Mouse (Mus musculus) adrenal gland, postnatal 4 days (tissue): ENCODE data around the gene Gm38655. TPM values are rescaled to one million over a fixed set of nuclear protein-coding genes. Genes with fewer than 3 reads are reported as not detected.
"Not testable (repeated sequence)": the region's sequence is repeated elsewhere in the genome, so short reads cannot be mapped to it uniquely, and the experiment has no call there.

Source experiments
- DNase-seq, 2 experiments: peaks; one replicate each; pipeline ENCODE4 v3.0.0; 2021 to 2022; ENCODE audit warnings: low spot score in 2 of 2, mixed read lengths in 2 of 2
- long read RNA-seq, 2 experiments: library from polyadenylated mRNA; stranded (forward); transcript quantifications; one replicate each; pipeline ENCODE4 v2.0.0; 2021
- total RNA-seq, 2 experiments: library from RNA; stranded (reverse); gene quantifications; 2 replicates each; pipeline ENCODE4 v1.2.3; 2021

Gm38655 gene
- total RNA-seq, result under 1 TPM; 0.45 to 0.48 TPM
- long read RNA-seq, experiment 1, result 0 reads
- long read RNA-seq, experiment 2, partial matches to known transcripts, result 0 of 1 reads
- long read RNA-seq, experiment 2, other reads (novel, unspliced or antisense), result 0 of 1 reads

- no peak for DNase-seq
Measured at GRCm38 (mm10) chr17:25175411-25175810, at the start of gene Gm38655. TSS of gene Gm38655 (minus strand) at chr17:25175471.

GRCm38 (mm10) chr17:25224586-25225222, 49.4 kb upstream of the Gm38655 start:
- DNase-seq, result no peak

- DNase-seq, result no peak
Measured at GRCm38 (mm10) chr17:25222951-25223601, 47.8 kb upstream of the Gm38655 start.

GRCm38 (mm10) chr17:25222504-25222940, 47.3 kb upstream of the Gm38655 start:
- not testable (repeated sequence) for DNase-seq

GRCm38 (mm10) chr17:25221821-25222503, 46.7 kb upstream of the Gm38655 start:
- peak; percentile 26 to 40 for DNase-seq

- no peak for DNase-seq
Measured at GRCm38 (mm10) chr17:25220746-25221145, 45.5 kb upstream of the Gm38655 start.

GRCm38 (mm10) chr17:25219492-25220295, 44.4 kb upstream of the Gm38655 start:
- DNase-seq, result no peak

- DNase-seq, result no peak
Measured at GRCm38 (mm10) chr17:25218967-25219366, 43.7 kb upstream of the Gm38655 start.

GRCm38 (mm10) chr17:25215431-25215830, 40.2 kb upstream of the Gm38655 start:
- DNase-seq, result no peak

GRCm38 (mm10) chr17:25211705-25212104, 36.4 kb upstream of the Gm38655 start:
- DNase-seq, result no peak

- no peak for DNase-seq
Measured at GRCm38 (mm10) chr17:25210680-25211466, 35.6 kb upstream of the Gm38655 start.

- DNase-seq, result no peak
Measured at GRCm38 (mm10) chr17:25210006-25210405, 34.7 kb upstream of the Gm38655 start.

- no peak for DNase-seq
Measured at GRCm38 (mm10) chr17:25202401-25202800, 27.1 kb upstream of the Gm38655 start.

GRCm38 (mm10) chr17:25189091-25189490, 13.8 kb upstream of the Gm38655 start:
- no peak for DNase-seq

GRCm38 (mm10) chr17:25188150-25189031, 13.1 kb upstream of the Gm38655 start, which contains the start of gene Unkl:
TSS of gene Unkl (plus strand) at chr17:25188397.
- peak; percentile 68 to 73 for DNase-seq

GRCm38 (mm10) chr17:25187784-25188149, 12.5 kb upstream of the Gm38655 start:
- no peak for DNase-seq

GRCm38 (mm10) chr17:25184961-25185360, 9.7 kb upstream of the Gm38655 start:
- no peak for DNase-seq

- DNase-seq, result peak; percentile 95
Measured at GRCm38 (mm10) chr17:25184129-25184691, 8.9 kb upstream of the Gm38655 start, which contains the start of gene BC003965. TSS of gene BC003965 (plus strand) at chr17:25184554.

GRCm38 (mm10) chr17:25183232-25183631, 8.0 kb upstream of the Gm38655 start:
- no peak for DNase-seq
